Mouse (Mus musculus): ENCODE data around the gene Spata32. TPM values are rescaled to one million over a fixed set of nuclear protein-coding genes. Genes with fewer than 3 reads are reported as not detected.
A peak's percentile ranks its signal among the peaks of the same experiment; 100 is the strongest.

The Spata32 gene
- polyA plus RNA-seq, 1 experiment from 2014 or later = 1.2 TPM

DNA sequence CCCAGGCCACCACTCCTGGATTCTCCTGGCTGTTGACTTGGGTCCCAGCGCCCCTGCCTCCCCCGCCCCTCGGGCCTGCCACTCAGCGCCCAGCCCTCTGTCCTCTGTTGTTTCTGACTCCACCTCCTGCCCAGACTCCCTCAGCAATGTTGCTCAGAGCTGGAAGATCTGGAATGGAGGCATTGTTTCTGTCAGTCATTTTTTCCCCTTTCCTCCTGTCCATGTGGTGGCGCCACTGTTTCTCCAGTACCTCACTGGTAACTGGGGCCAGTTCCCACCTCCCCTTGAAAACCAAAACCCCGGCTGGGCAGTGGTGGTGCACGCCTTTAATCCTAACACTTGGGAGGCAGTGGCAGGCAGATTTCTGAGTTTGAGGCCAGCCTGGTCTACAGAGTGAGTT lies 56.8 kb downstream of the Spata32 start:
- ATAC-seq = no peak
- no peak overlapping the region for H3K4me2 ChIP-seq (ENCODE audit: low read length)
- no peak overlapping the region for H3K4me3 ChIP-seq (ENCODE audit: low read depth, low read length)
- H3K27me3 ChIP-seq (ENCODE audit: control insufficient read depth, insufficient read depth, low read depth, low read length) = no peaks in the 10 kb centered on the region
- no peaks in the 10 kb centered on the region for H3K9me3 ChIP-seq (replicated peaks; ENCODE audit: control insufficient read depth, low read length, poor library complexity, severe bottlenecking)
- no peak overlapping the region for H3K27ac ChIP-seq (ENCODE audit: low read length)
- H3K9ac ChIP-seq (ENCODE audit: low read depth, low read length) = no peak overlapping the region
- WGBS = 76% methylated on average over 7 of the region's 7 CpGs
- H3K4me1 ChIP-seq (ENCODE audit: control insufficient read depth, insufficient read depth, low read length) = peaks cover 7% of the 10 kb centered on the region; the same call in 1 of the 2 replicates
- H3K36me3 ChIP-seq (ENCODE audit: control insufficient read depth, insufficient read depth, low read length) = no peaks in the 10 kb centered on the region

DNA sequence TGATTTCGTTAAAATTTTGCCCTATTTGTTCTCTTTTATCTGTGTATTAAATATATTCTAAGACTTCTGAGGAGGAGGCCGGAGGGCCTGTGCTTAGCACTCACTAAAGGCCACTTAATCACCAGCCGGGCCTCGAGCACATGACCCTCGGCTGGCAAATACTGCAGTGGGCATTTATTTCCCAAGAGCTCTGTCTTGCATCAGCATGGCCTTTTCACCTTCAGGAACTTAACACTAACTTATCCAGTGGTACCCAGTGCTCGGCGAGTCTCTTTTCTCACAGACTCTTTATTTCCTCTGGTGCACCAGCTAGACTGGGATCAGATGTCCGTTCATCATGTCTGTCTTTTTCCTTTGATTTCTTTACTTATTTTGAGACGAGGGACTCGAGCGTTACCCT lies 57.5 kb downstream of the Spata32 start:
- 91% methylated on average over 11 of the region's 11 CpGs for WGBS
- ATAC-seq = no peak
- H3K27ac ChIP-seq (ENCODE audit: low read length) = no peak overlapping the region
- no peak overlapping the region for H3K4me3 ChIP-seq (ENCODE audit: low read depth, low read length)
- H3K4me2 ChIP-seq (ENCODE audit: low read length) = no peak overlapping the region
- peaks cover 7% of the 10 kb centered on the region; the same call in 1 of the 2 replicates for H3K4me1 ChIP-seq (ENCODE audit: control insufficient read depth, insufficient read depth, low read length)
- no peaks in the 10 kb centered on the region for H3K9me3 ChIP-seq (replicated peaks; ENCODE audit: control insufficient read depth, low read length, poor library complexity, severe bottlenecking)
- no peaks in the 10 kb centered on the region for H3K36me3 ChIP-seq (ENCODE audit: control insufficient read depth, insufficient read depth, low read length)
- H3K27me3 ChIP-seq (ENCODE audit: control insufficient read depth, insufficient read depth, low read depth, low read length) = no peaks in the 10 kb centered on the region
- no peak overlapping the region for H3K9ac ChIP-seq (ENCODE audit: low read depth, low read length)

- peak; percentile 88 for ATAC-seq
- Histone ChIP-seq H3K27ac (ENCODE audit: low read length) (no peak overlapping the region), H3K9ac (ENCODE audit: low read depth, low read length) (no peak overlapping the region)
Observed at GRCm38 (mm10) chr11:103158621-103159478, 59.4 kb downstream of the Spata32 start.

More at GRCm38 (mm10) chr11:103158621-103159478, 59.4 kb downstream of the Spata32 start:
- H3K36me3 ChIP-seq (ENCODE audit: control insufficient read depth, insufficient read depth, low read length) = no peaks in the 10 kb centered on the region
- under 1% methylated on average over 25 of the region's 25 CpGs for WGBS
- H3K9me3 ChIP-seq (replicated peaks; ENCODE audit: control insufficient read depth, low read length, poor library complexity, severe bottlenecking) = no peaks in the 10 kb centered on the region
- no peaks in the 10 kb centered on the region for H3K27me3 ChIP-seq (ENCODE audit: control insufficient read depth, insufficient read depth, low read depth, low read length)
- peak overlapping the region; percentile 17 for H3K4me3 ChIP-seq (ENCODE audit: low read depth, low read length)
- H3K4me2 ChIP-seq (ENCODE audit: low read length) = peak overlapping the region; percentile 48
- peaks cover 7% of the 10 kb centered on the region; the same call in 1 of the 2 replicates for H3K4me1 ChIP-seq (ENCODE audit: control insufficient read depth, insufficient read depth, low read length)

Other genes starting within 250 kb of the Spata32 start
- gene Nmt1, start 190.2 kb downstream of the Spata32 start, polyA plus RNA-seq (2015; fragmentation: Nextera tagmentation; extraction: Ambion mirVana) = 25.5 and 26.8 TPM in 2 replicates
- 157 and 174 TPM in 2 replicates for gene Dcakd, start 190.1 kb downstream of the Spata32 start, polyA plus RNA-seq (2015; fragmentation: Nextera tagmentation; extraction: Ambion mirVana)
- gene Plcd3, start 116.8 kb downstream of the Spata32 start, polyA plus RNA-seq (2015; fragmentation: Nextera tagmentation; extraction: Ambion mirVana) = 2.8 and 3.6 TPM in 2 replicates
- gene Acbd4, start 116.8 kb downstream of the Spata32 start, polyA plus RNA-seq (2015; fragmentation: Nextera tagmentation; extraction: Ambion mirVana) = 11.6 and 13.0 TPM in 2 replicates
- gene Hexim1, start 102.2 kb downstream of the Spata32 start, polyA plus RNA-seq (2015; fragmentation: Nextera tagmentation; extraction: Ambion mirVana) = 4.1 and 4.2 TPM in 2 replicates
- gene Hexim2, start 86.0 kb downstream of the Spata32 start, polyA plus RNA-seq (2015; fragmentation: Nextera tagmentation; extraction: Ambion mirVana) = 29.9 and 37.0 TPM in 2 replicates
- 5.7 and 6.3 TPM in 2 replicates for gene Fmnl1, start 47.3 kb downstream of the Spata32 start, polyA plus RNA-seq (2015; fragmentation: Nextera tagmentation; extraction: Ambion mirVana)
- gene 1700023F06Rik, start 9.9 kb downstream of the Spata32 start, polyA plus RNA-seq (2015; fragmentation: Nextera tagmentation; extraction: Ambion mirVana) = 2.3 and 3.1 TPM in 2 replicates
- 4.4 TPM in 2 replicates for gene Map3k14, start 49.0 kb upstream of the Spata32 start, polyA plus RNA-seq (2015; fragmentation: Nextera tagmentation; extraction: Ambion mirVana)
- gene Arhgap27, start 145.3 kb upstream of the Spata32 start, polyA plus RNA-seq (2015; fragmentation: Nextera tagmentation; extraction: Ambion mirVana) = 3.8 and 4.4 TPM in 2 replicates
- gene Plekhm1, start 194.3 kb upstream of the Spata32 start, polyA plus RNA-seq (2015; fragmentation: Nextera tagmentation; extraction: Ambion mirVana) = 8.9 and 9.6 TPM in 2 replicates

Data from midbrain, embryonic 16.5 days (tissue).